Mouse (Mus musculus) midbrain, embryonic 16.5 days (tissue): ENCODE data around the gene Slc22a28. TPM values are rescaled to one million over a fixed set of nuclear protein-coding genes. Genes with fewer than 3 reads are reported as not detected.
"Not testable (repeated sequence)": the region's sequence is repeated elsewhere in the genome, so short reads cannot be mapped to it uniquely, and the experiment has no call there.

Experiments used
- ATAC-seq: fragments of 200-750 bp; cut with Nextera tagmentation; 2 replicates; pipeline ENCODE4 v1.8.0; 2017; ENCODE audit warnings: moderate TSS enrichment
- H3K27ac ChIP-seq: fragments of 300-500 bp; sonication (generic); 2 replicates; pipeline ENCODE4 v1.5.1; 2014; ENCODE audit warnings: mild to moderate bottlenecking, low read length, mixed read lengths
- H3K27me3 ChIP-seq: fragments of 300-500 bp; sonication (generic); 2 replicates; pipeline ENCODE4 v1.6.1; 2014; ENCODE audit warnings: low read depth, low read length, mixed read lengths; ENCODE audit not compliant: control insufficient read depth, insufficient read depth
- H3K36me3 ChIP-seq: fragments of 300-500 bp; sonication (generic); 2 replicates; pipeline ENCODE4 v1.6.1; 2014; ENCODE audit warnings: mild to moderate bottlenecking, low read length, moderate library complexity, mixed read lengths; ENCODE audit not compliant: control insufficient read depth, insufficient read depth
- H3K4me1 ChIP-seq: fragments of 300-500 bp; sonication (generic); 2 replicates; pipeline ENCODE4 v1.6.1; 2014; ENCODE audit warnings: mild to moderate bottlenecking, low read length, mixed read lengths; ENCODE audit not compliant: control insufficient read depth, insufficient read depth
- H3K4me2 ChIP-seq: fragments of 300-500 bp; sonication (generic); 2 replicates; pipeline ENCODE4 v1.6.1; 2014; ENCODE audit warnings: mild to moderate bottlenecking, low read length, mixed read lengths
- H3K4me3 ChIP-seq: fragments of 300-500 bp; sonication (generic); 2 replicates; pipeline ENCODE4 v1.5.1; 2014; ENCODE audit warnings: low read depth, mild to moderate bottlenecking, low read length, moderate library complexity, mixed read lengths
- H3K9ac ChIP-seq: fragments of 300-500 bp; sonication (generic); 2 replicates; pipeline ENCODE4 v1.6.1; 2014; ENCODE audit warnings: low read depth, low read length, mixed read lengths
- H3K9me3 ChIP-seq: fragments of 300-500 bp; sonication (generic); replicated peaks from 2 replicates; pipeline ENCODE4 v1.6.1; 2014; ENCODE audit warnings: mild to moderate bottlenecking, low read length, mixed read lengths; ENCODE audit not compliant: control insufficient read depth, poor library complexity, severe bottlenecking
- WGBS: fragments of 180-500 bp; shearing (Covaris S2); extraction: QIAGEN DNeasy Blood & Tissue Kit; methylation state at CpG from one replicate; pipeline ENCODE4 v1.1.7; 2014; 5-methylcytosine and 5-hydroxymethylcytosine counted together
- polyA plus RNA-seq: library from polyadenylated mRNA; unstranded; fragments of >200 nt; fragmentation: Nextera tagmentation; extraction: Ambion mirVana; gene quantifications from 2 replicates; pipeline ENCODE4 v1.2.1, GENCODE M21; 2015

Slc22a28 gene
- polyA plus RNA-seq, result not detected in 2 replicates

GRCm38 (mm10) chr19:8131881-8132280 is at the start of gene Slc22a28:
Slc22a28 (minus strand) TSS chr19:8131982.
- H3K4me2 ChIP-seq, ATAC-seq: not testable (repeated sequence)
- WGBS, result 93% methylated on average over 2 of the region's 3 CpGs

GRCm38 (mm10) chr19:8148787-8149523 is 17.2 kb upstream of the Slc22a28 start:
- no peak for ATAC-seq
- Histone ChIP-seq H3K4me1 (no peaks in the 10 kb centered on the region), H3K27me3 (no peaks in the 10 kb centered on the region), H3K36me3 (no peaks in the 10 kb centered on the region), H3K27ac (no peak overlapping the region), H3K4me2 (no peak overlapping the region), H3K4me3 (no peak overlapping the region), H3K9me3 (peaks cover 4% of the 10 kb centered on the region; the same call in 1 of the 2 replicates), H3K9ac (no peak overlapping the region)
- WGBS, result 58% methylated on average over 2 of the region's 2 CpGs

More at GRCm38 (mm10) chr19:8131881-8132280, at the start of gene Slc22a28:
- not testable (repeated sequence) for H3K27ac ChIP-seq, H3K27me3 ChIP-seq, H3K4me1 ChIP-seq, H3K9ac ChIP-seq, H3K36me3 ChIP-seq, H3K4me3 ChIP-seq, H3K9me3 ChIP-seq

- not testable (repeated sequence) for H3K27me3 ChIP-seq, H3K9ac ChIP-seq, H3K27ac ChIP-seq, H3K4me2 ChIP-seq, H3K4me1 ChIP-seq, ATAC-seq, H3K9me3 ChIP-seq, H3K36me3 ChIP-seq, H3K4me3 ChIP-seq
- WGBS, result 77% methylated on average over 2 of the region's 2 CpGs
Observed at GRCm38 (mm10) chr19:8142716-8143115, 10.9 kb upstream of the Slc22a28 start.

- H3K4me2 ChIP-seq, H3K4me3 ChIP-seq, H3K9ac ChIP-seq, H3K36me3 ChIP-seq, H3K9me3 ChIP-seq, H3K27me3 ChIP-seq, ATAC-seq, H3K27ac ChIP-seq, H3K4me1 ChIP-seq: not testable (repeated sequence)
- whole genome bisulfite sequencing, result 81% methylated on average over 14 of the region's 14 CpGs
Observed at GRCm38 (mm10) chr19:8134127-8134841, 2.5 kb upstream of the Slc22a28 start.

- no peak overlapping the region for H3K4me3 ChIP-seq
- WGBS, result 92% methylated on average over 13 of the region's 13 CpGs
- H3K9ac ChIP-seq, result no peak overlapping the region
- peaks cover 5% of the 10 kb centered on the region for H3K9me3 ChIP-seq
- no peaks in the 10 kb centered on the region for H3K27me3 ChIP-seq
- H3K27ac ChIP-seq, result no peak overlapping the region
- ATAC-seq, result no peak
- no peaks in the 10 kb centered on the region for H3K4me1 ChIP-seq
- H3K36me3 ChIP-seq, result no peaks in the 10 kb centered on the region
- H3K4me2 ChIP-seq, result no peak overlapping the region
Observed at GRCm38 (mm10) chr19:8019904-8020349, 111.9 kb downstream of the Slc22a28 start.

- H3K4me1 ChIP-seq, H3K27me3 ChIP-seq, H3K4me3 ChIP-seq, H3K36me3 ChIP-seq, ATAC-seq, H3K4me2 ChIP-seq, H3K27ac ChIP-seq, H3K9ac ChIP-seq, H3K9me3 ChIP-seq: not testable (repeated sequence)
- 92% methylated on average over 17 of the region's 17 CpGs for WGBS
Observed at GRCm38 (mm10) chr19:8019329-8019851, 112.4 kb downstream of the Slc22a28 start.

- not testable (repeated sequence) for H3K9me3 ChIP-seq, H3K4me1 ChIP-seq, H3K4me3 ChIP-seq, ATAC-seq, H3K36me3 ChIP-seq, H3K27me3 ChIP-seq, H3K27ac ChIP-seq, H3K4me2 ChIP-seq, H3K9ac ChIP-seq
- WGBS, result 91% methylated on average over 9 of the region's 9 CpGs
Observed at GRCm38 (mm10) chr19:8018535-8018934, 113.2 kb downstream of the Slc22a28 start.
